Mouse (Mus musculus): ENCODE data around the gene Clec4f.
"Not testable (repeated sequence)": the region's sequence is repeated elsewhere in the genome, so short reads cannot be mapped to it uniquely, and the experiment has no call there.

Clec4f gene

GRCm38 (mm10) chr6:83656087-83656486, at the start of gene Clec4f:
Gene Clec4f, minus strand, starts transcription at chr6:83656187.
- no peak for DNase-seq (ENCODE audit: low read depth, low spot score)

DNA sequence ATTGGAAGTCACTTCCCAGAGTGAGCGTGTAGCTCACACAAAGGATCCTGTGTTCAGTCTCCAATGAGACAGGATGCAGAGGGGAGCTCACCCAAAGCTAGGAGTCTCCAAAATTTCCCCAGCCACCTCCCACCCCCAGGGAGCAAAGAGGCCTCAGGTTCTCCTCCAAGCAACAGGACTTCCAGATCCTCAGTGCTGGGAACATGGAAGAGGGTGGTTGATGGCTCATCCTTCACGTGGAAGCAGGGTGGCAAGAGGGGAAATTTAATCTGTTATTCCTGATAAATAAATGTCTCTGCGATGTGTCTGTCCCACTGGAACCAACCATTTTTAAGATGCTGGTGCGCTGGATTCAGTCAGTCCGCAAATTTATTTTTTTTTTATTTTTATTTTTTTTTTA, 48.7 kb upstream of the Clec4f start:
- DNase-seq (ENCODE audit: low read depth, low spot score) = no peak

- DNase-seq (ENCODE audit: low read depth, low spot score) = no peak
These were observed 48.3 kb upstream of the Clec4f start for GRCm38 (mm10) chr6:83704294-83704693.

GRCm38 (mm10) chr6:83703722-83704078, 47.7 kb upstream of the Clec4f start:
- no peak for DNase-seq (ENCODE audit: low read depth, low spot score)

DNA sequence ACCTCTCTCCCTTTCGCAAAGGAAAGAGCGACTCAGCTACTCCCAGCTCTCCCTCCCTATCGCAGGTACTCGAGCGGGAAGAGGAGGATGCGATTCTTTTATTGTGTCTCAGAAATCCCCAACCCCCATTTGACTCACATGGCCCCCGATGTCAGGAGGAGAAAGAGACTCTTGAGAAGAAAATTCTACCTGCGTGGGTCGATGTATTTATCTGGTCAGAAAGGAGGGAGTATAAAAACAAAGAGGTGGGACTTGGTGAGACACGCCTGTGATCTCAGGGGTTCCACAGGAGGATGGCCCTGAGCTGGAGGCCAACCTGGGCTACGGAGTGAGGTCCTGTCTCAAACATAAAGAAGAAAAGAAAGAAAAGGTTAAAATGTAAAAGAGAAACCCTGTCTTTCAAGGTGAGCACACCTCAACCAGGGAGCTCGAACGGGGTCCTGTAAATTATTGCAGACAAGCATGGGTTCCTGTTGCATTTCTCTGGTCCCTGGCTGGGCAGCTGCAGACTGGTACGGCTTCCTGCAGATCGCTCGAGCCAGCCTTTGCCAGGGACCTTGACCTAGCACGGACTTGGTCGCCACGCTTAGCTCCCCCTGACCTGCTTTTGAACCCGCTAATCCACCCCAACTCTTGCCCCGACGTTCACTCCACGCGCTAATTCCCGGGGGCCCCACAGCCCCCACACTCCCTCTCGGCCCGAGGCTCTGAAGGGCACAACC, 47.2 kb upstream of the Clec4f start:
- no peak for DNase-seq (ENCODE audit: low read depth, low spot score)

DNA sequence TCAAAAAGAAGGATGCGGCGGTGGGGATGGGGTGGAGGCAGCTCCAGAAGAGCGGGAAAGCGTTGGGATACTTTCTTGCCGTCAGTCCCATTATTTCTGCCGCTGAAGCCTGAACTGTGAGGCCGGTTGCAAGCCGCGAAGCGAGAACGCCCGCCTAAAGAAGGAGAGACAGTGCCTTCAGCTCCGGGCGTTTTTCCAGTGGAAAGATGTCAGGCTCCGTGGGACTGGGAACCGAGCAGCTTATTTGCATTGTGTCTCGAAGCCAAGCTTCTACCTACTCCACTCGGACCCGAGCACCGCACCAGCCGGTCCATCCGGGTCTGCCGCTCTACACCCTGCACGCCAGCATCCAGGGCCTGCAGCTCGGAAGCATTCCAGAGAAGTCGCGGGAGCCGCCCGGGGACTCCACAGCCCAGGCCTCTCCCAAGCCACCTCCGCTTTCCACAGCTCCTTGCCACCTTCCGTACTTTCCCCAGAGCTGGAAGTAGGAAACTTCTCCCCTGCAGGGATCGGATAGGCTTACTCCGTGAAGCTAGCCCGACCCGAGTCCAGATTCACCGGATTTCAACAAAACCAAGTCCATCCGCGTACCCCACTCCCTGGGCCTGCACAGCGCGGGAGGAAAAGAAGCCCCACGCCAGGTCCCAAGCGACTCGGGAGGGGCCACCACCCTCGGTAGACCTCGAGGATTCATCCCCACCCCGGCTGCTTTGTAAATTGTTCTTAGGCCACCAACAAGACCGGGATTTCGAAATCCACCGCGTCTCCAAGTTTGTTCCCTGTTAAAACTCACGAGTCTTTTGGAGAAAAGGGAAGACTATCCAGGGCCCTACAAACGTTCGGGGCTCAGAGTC, 46.4 kb upstream of the Clec4f start:
- DNase-seq (ENCODE audit: low read depth, low spot score) = no peak

DNA sequence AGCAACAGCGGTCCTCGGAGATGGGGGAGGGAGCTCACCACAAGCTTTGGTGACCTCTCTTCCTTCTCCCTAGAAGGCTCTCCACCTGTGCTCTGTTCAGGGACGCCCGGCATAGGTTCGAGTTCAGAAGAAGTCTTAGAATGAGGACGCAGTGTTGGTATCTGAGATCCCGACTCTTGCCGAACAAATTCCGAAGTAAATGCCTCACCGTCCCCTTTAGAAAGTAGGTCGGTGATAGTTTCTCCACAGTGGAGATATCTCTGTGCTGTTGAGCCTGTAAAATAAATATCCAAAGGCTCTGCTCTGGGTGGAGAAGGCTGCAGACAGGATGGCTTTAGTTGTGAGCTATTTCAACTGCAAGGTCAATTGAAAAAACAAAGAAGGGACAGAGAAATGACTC, 45.0 kb upstream of the Clec4f start:
- DNase-seq (ENCODE audit: low read depth, low spot score) = no peak

GRCm38 (mm10) chr6:83699971-83700370, 44.0 kb upstream of the Clec4f start:
- DNase-seq (ENCODE audit: low read depth, low spot score) = no peak

GRCm38 (mm10) chr6:83697932-83698331, 41.9 kb upstream of the Clec4f start:
- no peak for DNase-seq (ENCODE audit: low read depth, low spot score)

- DNase-seq (ENCODE audit: low read depth, low spot score) = no peak
These were observed 40.7 kb upstream of the Clec4f start for GRCm38 (mm10) chr6:83696684-83697083.

DNA sequence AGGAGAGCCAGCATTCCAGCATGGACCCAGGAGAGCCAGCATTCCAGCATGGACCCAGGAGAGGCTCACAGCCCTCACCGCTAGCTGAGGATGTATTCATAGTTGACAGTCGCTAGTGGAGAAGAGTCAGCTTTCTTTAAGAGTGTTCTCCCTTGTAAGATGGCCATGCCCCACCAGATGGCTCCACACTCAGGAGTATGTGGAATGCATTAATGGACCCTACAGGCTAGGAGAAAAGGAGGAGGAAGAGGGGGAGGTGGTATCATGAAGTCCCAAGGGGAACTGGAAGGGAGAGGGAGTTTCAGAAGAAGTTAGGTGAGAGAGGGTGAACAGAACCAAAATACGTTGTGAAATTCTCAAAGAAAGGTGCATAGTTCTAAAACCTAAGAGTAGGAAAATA, 39.7 kb upstream of the Clec4f start:
- DNase-seq (ENCODE audit: low read depth, low spot score) = no peak

DNA sequence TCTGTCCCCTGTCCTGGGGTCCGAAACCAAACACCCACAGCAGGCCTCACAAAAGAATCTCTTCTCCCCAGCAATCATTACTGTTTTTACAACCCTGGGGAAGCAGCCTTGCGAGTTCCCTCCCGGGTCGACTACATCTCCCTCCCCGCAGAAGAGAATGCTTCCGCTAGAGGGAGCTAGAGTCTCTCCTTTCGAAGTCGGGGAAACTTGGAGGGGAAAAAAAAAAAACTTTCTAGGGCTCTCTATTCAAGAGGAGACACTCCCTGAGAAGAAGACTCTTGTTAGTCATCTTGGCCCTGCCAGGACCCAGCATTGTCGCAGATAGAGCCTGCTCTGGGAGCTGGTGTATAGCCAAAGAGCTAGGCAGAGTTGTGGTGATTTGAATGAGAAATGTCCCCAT, 37.8 kb upstream of the Clec4f start:
- peak; percentile 13 for DNase-seq (ENCODE audit: low read depth, low spot score)

DNA sequence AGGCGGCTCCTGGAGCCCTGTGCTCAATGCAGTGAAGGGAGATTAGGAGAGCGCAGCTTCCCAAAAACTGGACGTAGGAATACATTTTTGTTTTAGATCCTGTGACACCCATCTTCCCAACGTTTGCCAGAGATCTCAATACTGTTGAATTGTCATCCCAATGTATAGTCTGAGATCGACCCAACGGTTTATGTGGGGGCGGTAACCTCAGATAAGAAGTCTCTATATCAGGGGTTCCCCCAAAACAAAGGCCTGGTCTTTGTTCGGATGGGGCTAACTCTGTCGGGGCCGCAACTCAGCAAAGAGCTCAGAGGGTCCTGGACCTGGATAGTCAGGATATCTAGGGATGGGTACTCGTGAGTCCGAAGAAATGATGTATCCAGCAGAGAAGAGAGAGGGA, 37.0 kb upstream of the Clec4f start:
- no peak for DNase-seq (ENCODE audit: low read depth, low spot score)

DNA sequence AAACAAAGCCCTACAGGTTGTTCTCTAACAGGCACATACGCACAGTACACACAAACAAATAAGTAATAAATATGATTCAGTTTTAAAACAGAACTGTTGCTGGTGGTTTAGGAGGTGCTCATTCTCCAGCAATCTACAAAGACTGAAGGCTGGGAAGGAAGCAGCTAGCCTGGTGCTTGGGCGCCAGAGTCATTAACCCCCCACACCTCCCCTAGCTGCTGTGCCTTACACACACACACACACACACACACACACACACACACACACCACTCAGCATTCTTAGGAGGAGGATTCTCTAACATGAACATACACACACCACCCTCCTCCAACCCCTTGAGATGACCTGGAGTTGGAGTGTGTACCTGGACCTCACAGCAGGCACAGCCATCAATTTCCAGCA, 34.9 kb upstream of the Clec4f start:
- no peak for DNase-seq (ENCODE audit: low read depth, low spot score)

DNA sequence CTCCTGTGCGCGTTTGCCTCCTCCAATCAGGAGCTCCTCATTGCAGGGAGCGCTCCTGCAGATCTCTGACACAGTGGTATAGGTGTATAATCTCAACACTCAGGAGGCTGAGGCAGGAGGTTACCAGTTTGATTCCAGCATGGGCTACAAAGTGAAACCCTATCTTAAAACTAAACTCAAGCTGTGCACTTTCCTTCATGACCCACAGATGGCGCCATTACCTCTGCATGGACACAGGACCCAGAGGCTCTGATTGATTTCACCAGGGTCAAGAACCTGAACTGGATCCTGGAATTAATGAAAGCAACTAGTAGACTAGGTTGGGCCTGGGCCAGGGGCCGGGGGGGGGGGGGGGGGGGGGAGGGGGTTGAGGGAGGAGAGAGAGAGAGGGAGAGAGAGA, 34.3 kb upstream of the Clec4f start:
- no peak for DNase-seq (ENCODE audit: low read depth, low spot score)

DNA sequence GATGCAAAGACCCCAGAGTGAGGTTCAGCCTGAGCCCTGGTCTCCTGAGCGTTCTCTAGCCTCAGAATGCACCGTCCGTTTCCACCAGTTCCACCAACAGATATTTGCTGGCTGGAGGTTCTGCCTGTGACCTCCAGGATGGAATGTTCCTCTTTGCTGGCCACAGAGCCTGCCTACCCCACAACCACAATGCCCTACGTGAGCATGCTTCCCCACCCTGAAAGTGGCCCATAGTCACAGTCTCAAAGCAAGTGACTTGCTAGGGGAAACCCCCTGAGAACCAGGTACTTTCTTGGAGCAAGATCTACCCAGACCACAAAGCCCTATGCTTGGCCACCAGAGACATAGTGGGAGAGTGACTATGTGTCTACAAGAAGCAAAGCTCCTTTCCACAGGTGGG, 33.4 kb upstream of the Clec4f start:
- no peak for DNase-seq (ENCODE audit: low read depth, low spot score)

- DNase-seq (ENCODE audit: low read depth, low spot score) = no peak
These were observed 21.8 kb upstream of the Clec4f start, which contains the start of gene Cd207 for GRCm38 (mm10) chr6:83677757-83678156. Gene Cd207, minus strand, starts transcription at chr6:83677857.

- DNase-seq (ENCODE audit: low read depth, low spot score) = no peak
These were observed 17.4 kb upstream of the Clec4f start for GRCm38 (mm10) chr6:83673395-83673794.

DNA sequence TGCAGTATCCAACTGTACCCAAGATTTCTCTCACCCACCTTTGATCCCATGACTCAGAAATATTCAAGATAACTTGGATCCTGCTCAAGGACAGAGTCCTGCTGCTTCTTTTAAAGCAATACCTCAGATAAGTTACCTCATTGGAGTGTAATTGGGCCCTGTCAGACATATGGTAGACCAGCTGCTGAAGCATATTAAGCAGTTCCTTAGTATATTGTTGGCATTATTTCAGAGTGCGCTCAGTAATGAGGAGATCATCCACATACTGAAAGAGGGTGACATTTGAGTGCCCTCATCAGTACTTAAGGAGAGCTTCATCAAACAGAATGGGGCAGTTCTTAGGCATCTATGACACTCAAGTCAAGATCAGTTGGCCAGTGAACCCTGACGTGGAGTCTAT, 9.0 kb upstream of the Clec4f start:
- DNase-seq (ENCODE audit: low read depth, low spot score) = no peak

DNA sequence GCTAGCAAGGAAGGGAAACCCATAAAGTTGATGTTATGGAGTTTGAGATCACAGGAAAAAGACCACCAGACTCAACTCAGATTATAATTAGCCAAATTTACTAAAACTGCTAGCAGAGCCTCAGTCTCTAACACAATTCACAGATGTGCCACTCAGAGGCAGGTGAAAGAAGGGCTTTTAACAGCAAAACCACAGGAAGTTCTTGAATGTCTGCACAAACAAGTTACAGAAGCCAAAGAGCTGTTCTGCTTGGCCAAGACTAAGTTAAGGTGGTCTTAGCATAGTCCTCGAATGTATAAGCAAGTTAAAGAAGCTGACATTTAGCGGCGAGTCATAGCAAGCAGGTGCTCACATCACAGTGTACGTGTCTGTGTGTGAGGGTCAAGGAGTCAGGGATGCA, 4.8 kb upstream of the Clec4f start:
- no peak for DNase-seq (ENCODE audit: low read depth, low spot score)

DNA sequence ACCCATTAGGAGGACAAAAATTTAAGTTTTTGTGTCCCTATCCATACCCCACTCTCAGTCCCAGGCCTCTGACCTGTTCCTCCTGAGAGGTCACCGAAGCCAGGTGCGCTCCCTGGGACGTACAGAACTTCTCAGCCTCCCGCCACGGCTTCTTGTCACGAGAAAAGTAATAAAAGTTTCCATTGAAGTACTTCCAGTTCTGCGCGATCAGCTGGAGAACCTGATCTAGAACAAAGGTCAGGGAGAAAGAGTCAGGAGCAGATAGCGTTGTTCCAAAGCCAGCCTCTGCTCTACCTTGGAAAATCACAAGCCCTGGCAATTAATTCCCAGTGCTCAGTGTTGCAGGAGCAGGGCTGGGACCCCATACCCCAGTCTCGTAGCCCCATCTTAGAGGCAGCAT, 9.3 kb downstream of the Clec4f start:
- DNase-seq (ENCODE audit: low read depth, low spot score) = no peak

DNA sequence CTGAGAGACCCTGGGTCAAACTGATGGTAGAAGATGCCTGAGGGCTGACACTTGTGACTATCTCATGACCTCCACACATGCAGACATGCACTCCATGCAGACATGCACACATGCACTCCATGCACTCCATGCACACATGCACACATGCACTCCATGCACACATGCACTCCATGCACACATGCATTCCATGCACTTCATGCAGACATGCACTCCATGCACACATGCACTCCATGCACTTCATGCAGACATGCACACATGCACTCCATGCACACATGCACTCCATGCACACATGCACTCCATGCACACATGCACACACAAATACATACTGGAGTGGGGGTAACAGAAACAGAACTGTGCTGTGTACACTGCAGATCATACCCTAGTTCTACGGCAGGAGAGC, 20.7 kb downstream of the Clec4f start:
- DNase-seq (ENCODE audit: low read depth, low spot score) = no peak

- not testable (repeated sequence) for DNase-seq (ENCODE audit: low read depth, low spot score)
These were observed 21.4 kb downstream of the Clec4f start for GRCm38 (mm10) chr6:83634631-83635030.
